In the genomic region with DNA sequence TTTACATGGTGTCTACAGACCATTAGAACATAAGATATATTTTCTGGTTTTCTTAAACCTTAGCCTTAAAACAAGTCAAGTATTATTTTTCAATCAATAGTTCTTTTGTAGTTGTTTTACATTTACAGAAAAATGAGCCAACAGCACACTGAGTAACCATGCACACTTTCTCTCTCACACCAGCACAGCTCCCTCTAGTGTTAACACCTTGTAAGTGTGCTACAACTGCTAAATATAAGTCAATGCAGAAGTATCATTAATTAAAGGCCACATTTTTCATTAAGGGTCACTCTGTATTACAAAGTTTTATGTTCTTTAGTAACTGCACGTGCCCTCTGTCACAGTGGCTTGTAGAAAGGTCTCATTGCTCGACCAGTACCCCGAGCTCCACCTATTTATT, we compare ENCODE assay signal across 16 mouse cellular contexts. TPM values are rescaled to one million over a fixed set of nuclear protein-coding genes. Genes with fewer than 3 reads are reported as not detected.
DNase-seq lines count a peak whose midpoint lies in the region; ATAC-seq and TF ChIP-seq lines count a peak whose summit lies in the region.
"Had no signal": no experiment of that assay in that cellular context is flagged by ENCODE, and none has a peak within 500 bp of the region (broad histone marks: within the 10 kb centered on the region; RNA-seq: fewer than 3 reads in every experiment).

No protein-coding gene starts in this region.

- no peaks in the 10 kb centered on the region for H3K36me3 ChIP-seq in embryonic facial prominence, embryonic 11.5 days (replicated peaks; ENCODE audit: control insufficient read depth, insufficient read depth, low read depth, low read length)
- no peaks in the 10 kb centered on the region for H3K36me3 ChIP-seq in embryonic facial prominence, embryonic 10.5 days (replicated peaks)
- H3K36me3 ChIP-seq in liver, postnatal 0 days (replicated peaks; ENCODE audit: insufficient read depth, low read length) = no peaks in the 10 kb centered on the region
- H3K36me3 ChIP-seq in splenic B cell, adult 2 months (ENCODE audit: control insufficient read depth, insufficient read depth, low read length, poor library complexity, severe bottlenecking) = no peaks in the 10 kb centered on the region
- H3K36me3 ChIP-seq: midbrain, embryonic 13.5 days; neural tube, embryonic 15.5 days had no signal

- H3K27ac ChIP-seq in embryonic facial prominence, embryonic 11.5 days (replicated peaks; ENCODE audit: low read depth, low read length) = no peak overlapping the region
- no peak overlapping the region for H3K27ac ChIP-seq in embryonic facial prominence, embryonic 10.5 days (replicated peaks)
- no peak overlapping the region for H3K27ac ChIP-seq in liver, postnatal 0 days (ENCODE audit: low read depth)
- H3K27ac ChIP-seq: midbrain, embryonic 13.5 days; neural tube, embryonic 15.5 days had no signal

- H3K4me3 ChIP-seq in embryonic facial prominence, embryonic 11.5 days (ENCODE audit: low read depth, low read length) = no peak overlapping the region
- H3K4me3 ChIP-seq in embryonic facial prominence, embryonic 10.5 days = no peak overlapping the region
- H3K4me3 ChIP-seq in liver, postnatal 0 days (ENCODE audit: low read depth, low read length) = no peak overlapping the region
- H3K4me3 ChIP-seq: midbrain, embryonic 13.5 days; neural tube, embryonic 15.5 days had no signal

- H3K4me1 ChIP-seq in embryonic facial prominence, embryonic 11.5 days (ENCODE audit: control insufficient read depth, insufficient read depth, low read length) = no peaks in the 10 kb centered on the region
- no peaks in the 10 kb centered on the region for H3K4me1 ChIP-seq in embryonic facial prominence, embryonic 10.5 days
- H3K4me1 ChIP-seq in liver, postnatal 0 days (ENCODE audit: insufficient read depth) = no peaks in the 10 kb centered on the region
- H3K4me1 ChIP-seq: midbrain, embryonic 13.5 days; neural tube, embryonic 15.5 days had no signal

- WGBS in embryonic facial prominence, embryonic 11.5 days = 40% methylated on average over 3 of the region's 3 CpGs
- WGBS in embryonic facial prominence, embryonic 10.5 days = 51% methylated on average over 3 of the region's 3 CpGs
- WGBS in liver, postnatal 0 days (ENCODE audit: insufficient replicate concordance) = 25% methylated on average over 3 of the region's 3 CpGs

- TF ChIP-seq CTCF in liver, postnatal 0 days (IDR thresholded peaks at IDR 0.05; ENCODE audit: low read depth) = peak; percentile 60

- no peak for TF ChIP-seq EP300 in liver, postnatal 0 days (IDR thresholded peaks at IDR 0.05; ENCODE audit: low read depth)

- no peaks in the 10 kb centered on the region for H3K9me3 ChIP-seq in embryonic facial prominence, embryonic 11.5 days (replicated peaks; ENCODE audit: control insufficient read depth, low read length)
- no peaks in the 10 kb centered on the region for H3K9me3 ChIP-seq in embryonic facial prominence, embryonic 10.5 days
- H3K9me3 ChIP-seq in liver, postnatal 0 days (ENCODE audit: low read length) = no peaks in the 10 kb centered on the region
- H3K9me3 ChIP-seq: midbrain, embryonic 13.5 days; neural tube, embryonic 15.5 days had no signal

- H3K4me2 ChIP-seq in embryonic facial prominence, embryonic 11.5 days (ENCODE audit: low read depth, low read length) = no peak overlapping the region
- no peak overlapping the region for H3K4me2 ChIP-seq in liver, postnatal 0 days (ENCODE audit: low read depth, low read length)
- H3K4me2 ChIP-seq: midbrain, embryonic 13.5 days; neural tube, embryonic 15.5 days had no signal

- ATAC-seq in embryonic facial prominence, embryonic 11.5 days (replicated peaks; ENCODE audit: insufficient number of reproducible peaks, low FRiP score, low TSS enrichment, low read depth) = no peak
- ATAC-seq in liver, postnatal 0 days = no peak
- ATAC-seq: inflammation-experienced regulatory T-cells, adult 6 months; midbrain, embryonic 13.5 days had no signal

- H3K9ac ChIP-seq in embryonic facial prominence, embryonic 11.5 days (replicated peaks; ENCODE audit: low read length) = no peak overlapping the region
- no peak overlapping the region for H3K9ac ChIP-seq in liver, postnatal 0 days (replicated peaks)
- H3K9ac ChIP-seq: midbrain, embryonic 13.5 days; neural tube, embryonic 15.5 days had no signal

- peak; percentile 11 for DNase-seq in embryonic facial prominence, embryonic 11.5 days (ENCODE audit: low spot score)
- no peak for DNase-seq in embryonic facial prominence, embryonic 10.5 days (ENCODE audit: low spot score)
- no peak for DNase-seq in liver, postnatal 0 days
- DNase-seq in liver = no peak
- DNase-seq in c-Kit-positive CD71-positive TER-119-positive erythroid progenitor cells, embryonic 14.5 days (ENCODE audit: low spot score) = peak; percentile 3
- peak; percentile 60 for DNase-seq in splenic B cell, adult 2 months (ENCODE audit: low read depth, low spot score)
- no peak for DNase-seq in frontal cortex, postnatal 14 days (ENCODE audit: low spot score in 2 of 2)
- DNase-seq in cerebellum, postnatal 4 days (ENCODE audit: low spot score in 2 of 2) = no peak
- DNase-seq: kidney, postnatal 4 days; left cerebral cortex, postnatal 4 days had no signal

- no peaks in the 10 kb centered on the region for H3K27me3 ChIP-seq in embryonic facial prominence, embryonic 11.5 days (ENCODE audit: control insufficient read depth, insufficient read depth, low read length)
- H3K27me3 ChIP-seq in embryonic facial prominence, embryonic 10.5 days (replicated peaks; ENCODE audit: low read depth, poor library complexity, severe bottlenecking) = no peaks in the 10 kb centered on the region
- no peaks in the 10 kb centered on the region for H3K27me3 ChIP-seq in liver, postnatal 0 days (ENCODE audit: insufficient read depth, low read length)
- H3K27me3 ChIP-seq in splenic B cell, adult 2 months (ENCODE audit: control insufficient read depth, insufficient read depth, low read length, poor library complexity, severe bottlenecking) = no peaks in the 10 kb centered on the region
- H3K27me3 ChIP-seq: midbrain, embryonic 13.5 days; neural tube, embryonic 15.5 days had no signal

RNA-seq across cellular contexts. Expression of a gene that starts 8.0 kb away (rescaled TPM):
- polyA plus RNA-seq in embryonic facial prominence, embryonic 11.5 days (2014; fragmentation: Nextera tagmentation; extraction: Ambion mirVana) = not detected in 2 replicates
- polyA plus RNA-seq in embryonic facial prominence, embryonic 10.5 days (2016; fragmentation: Nextera tagmentation; extraction: Ambion mirVana) = not detected in 2 replicates
- not detected in 2 replicates for polyA plus RNA-seq in liver, postnatal 0 days (2015; fragmentation: Nextera tagmentation; extraction: Ambion mirVana)
- polyA plus RNA-seq: frontal cortex, adult 2 months; heart, embryonic 14.5 days; inflammation-experienced regulatory T-cells, adult 6 months; midbrain, embryonic 13.5 days; neural tube, embryonic 15.5 days had no signal

RNA-seq across cellular contexts. Expression of a gene that starts 46.4 kb away (rescaled TPM):
- not detected in 2 replicates for polyA plus RNA-seq in embryonic facial prominence, embryonic 11.5 days (2014; fragmentation: Nextera tagmentation; extraction: Ambion mirVana)
- not detected in 2 replicates for polyA plus RNA-seq in embryonic facial prominence, embryonic 10.5 days (2016; fragmentation: Nextera tagmentation; extraction: Ambion mirVana)
- not detected in 2 replicates for polyA plus RNA-seq in liver, postnatal 0 days (2015; fragmentation: Nextera tagmentation; extraction: Ambion mirVana)
- polyA plus RNA-seq: heart, embryonic 14.5 days; inflammation-experienced regulatory T-cells, adult 6 months; lung, embryonic 16.5 days; midbrain, embryonic 13.5 days had no signal

Comparison
In these comparisons a context has a peak if more than half of its experiments do, and no peak if none do; other contexts are left out.
1. DNase-seq: peak in embryonic facial prominence, embryonic 11.5 days (single experiment), c-Kit-positive CD71-positive TER-119-positive erythroid progenitor cells, embryonic 14.5 days (single experiment) and splenic B cell, adult 2 months (single experiment); none in embryonic facial prominence, embryonic 10.5 days (single experiment), liver, postnatal 0 days (single experiment), liver (single experiment), frontal cortex, postnatal 14 days (0 of 2) and cerebellum, postnatal 4 days (0 of 2).